Mouse (Mus musculus): Measurements from ENCODE around the gene Rnaset2b. TPM values are rescaled to one million over a fixed set of nuclear protein-coding genes. Genes with fewer than 3 reads are reported as not detected.
"Not testable (repeated sequence)": the region's sequence is repeated elsewhere in the genome, so short reads cannot be mapped to it uniquely, and the experiment has no call there.

Gene Rnaset2b
- polyA plus RNA-seq, 1 experiment from 2014 or later, result 315 TPM

GRCm38 (mm10) chr17:7033192-7034166 is 63.0 kb downstream of the Rnaset2b start:
- H3K4me2 ChIP-seq (replicated peaks; ENCODE audit: low read depth); H3K4me3 ChIP-seq (ENCODE audit: low read depth, low read length); H3K36me3 ChIP-seq (ENCODE audit: control insufficient read depth, insufficient read depth); H3K9me3 ChIP-seq (ENCODE audit: control insufficient read depth); H3K27me3 ChIP-seq (replicated peaks; ENCODE audit: control insufficient read depth, insufficient read depth, low read length); H3K4me1 ChIP-seq (replicated peaks; ENCODE audit: control insufficient read depth, insufficient read depth, low read length); H3K9ac ChIP-seq (ENCODE audit: low read depth, low read length); ATAC-seq; H3K27ac ChIP-seq (ENCODE audit: low read depth, low read length): not testable (repeated sequence)
- WGBS, result 52% methylated on average over 2 of the region's 17 CpGs

Other genes starting within 250 kb of the Rnaset2b start
- gene Ezr, start 187.8 kb upstream of the Rnaset2b start, polyA plus RNA-seq (2015; fragmentation: Nextera tagmentation; extraction: Ambion mirVana), result 342 and 379 TPM in 2 replicates
- 35.6 and 35.7 TPM in 2 replicates for gene Rsph3b, start 22.0 kb upstream of the Rnaset2b start, polyA plus RNA-seq (2015; fragmentation: Nextera tagmentation; extraction: Ambion mirVana)
- 12.4 and 12.6 TPM in 2 replicates for gene Tagap1, start 9.5 kb upstream of the Rnaset2b start, polyA plus RNA-seq (2015; fragmentation: Nextera tagmentation; extraction: Ambion mirVana)
- gene Gm49721, start 8.3 kb downstream of the Rnaset2b start, polyA plus RNA-seq (2015; fragmentation: Nextera tagmentation; extraction: Ambion mirVana), result 0.09 and 0.13 TPM in 2 replicates
- gene Gm1604a, start 54.9 kb downstream of the Rnaset2b start, polyA plus RNA-seq (2015; fragmentation: Nextera tagmentation; extraction: Ambion mirVana), result not detected in 2 replicates
- gene Rps6ka2, start 199.5 kb downstream of the Rnaset2b start, polyA plus RNA-seq (2015; fragmentation: Nextera tagmentation; extraction: Ambion mirVana), result 1.7 and 1.8 TPM in 2 replicates